Comparison of ENCODE assay signal across 20 mouse cellular contexts in genomic region chr8:70677451-70678080, GRCm38 (mm10). TPM values are rescaled to one million over a fixed set of nuclear protein-coding genes. Genes with fewer than 3 reads are reported as not detected.
DNase-seq lines count a peak whose midpoint lies in the region; ATAC-seq lines count a peak whose summit lies in the region.
"Had no signal": no experiment of that assay in that cellular context is flagged by ENCODE, and none has a peak within 500 bp of the region (broad histone marks: within the 10 kb centered on the region; RNA-seq: fewer than 3 reads in every experiment).

No protein-coding gene starts in this region.

- no peaks in the 10 kb centered on the region; the same call in 1 of the 2 replicates for H3K36me3 ChIP-seq in hindbrain, embryonic 16.5 days (ENCODE audit: control insufficient read depth, insufficient read depth, low read length)
- H3K36me3 ChIP-seq in hindbrain, embryonic 13.5 days: peaks cover 30% of the 10 kb centered on the region
- H3K36me3 ChIP-seq in liver, embryonic 16.5 days (ENCODE audit: control insufficient read depth, insufficient read depth): peaks cover 7% of the 10 kb centered on the region

- H3K9me3 ChIP-seq in hindbrain, embryonic 16.5 days (ENCODE audit: control insufficient read depth, low read length): no peaks in the 10 kb centered on the region
- no peaks in the 10 kb centered on the region for H3K9me3 ChIP-seq in hindbrain, embryonic 13.5 days
- H3K9me3 ChIP-seq in liver, embryonic 16.5 days (replicated peaks; ENCODE audit: control insufficient read depth, low read length): no peaks in the 10 kb centered on the region
- H3K9me3 ChIP-seq: forebrain, embryonic 10.5 days; limb, embryonic 15.5 days; neural tube, embryonic 13.5 days had no signal

- no peaks in the 10 kb centered on the region for H3K27me3 ChIP-seq in hindbrain, embryonic 16.5 days (replicated peaks; ENCODE audit: control insufficient read depth, insufficient read depth, low read length)
- H3K27me3 ChIP-seq in hindbrain, embryonic 13.5 days: no peaks in the 10 kb centered on the region
- no peaks in the 10 kb centered on the region for H3K27me3 ChIP-seq in liver, embryonic 16.5 days (ENCODE audit: control insufficient read depth, insufficient read depth, low read depth, low read length)
- H3K27me3 ChIP-seq: limb, embryonic 15.5 days; neural tube, embryonic 13.5 days had no signal

- H3K4me1 ChIP-seq in hindbrain, embryonic 16.5 days (ENCODE audit: control insufficient read depth, insufficient read depth, low read depth, low read length): peaks cover 12% of the 10 kb centered on the region
- peaks cover 16% of the 10 kb centered on the region for H3K4me1 ChIP-seq in hindbrain, embryonic 13.5 days (replicated peaks)
- H3K4me1 ChIP-seq in liver, embryonic 16.5 days (ENCODE audit: control insufficient read depth, low read depth, low read length): peaks cover 79% of the 10 kb centered on the region

- H3K27ac ChIP-seq in hindbrain, embryonic 16.5 days (ENCODE audit: low read depth, low read length): no peak overlapping the region
- no peak overlapping the region for H3K27ac ChIP-seq in hindbrain, embryonic 13.5 days
- H3K27ac ChIP-seq in liver, embryonic 16.5 days (ENCODE audit: low read length): peak overlapping the region; percentile 48
- H3K27ac ChIP-seq: forebrain, embryonic 10.5 days; limb, embryonic 15.5 days; neural tube, embryonic 13.5 days had no signal

- no peak overlapping the region for H3K4me3 ChIP-seq in hindbrain, embryonic 16.5 days (ENCODE audit: low read length)
- H3K4me3 ChIP-seq in hindbrain, embryonic 13.5 days: no peak overlapping the region
- H3K4me3 ChIP-seq in liver, embryonic 16.5 days (ENCODE audit: low read depth, low read length): peak overlapping the region; percentile 7; the same call in 1 of the 2 replicates
- H3K4me3 ChIP-seq: forebrain, embryonic 10.5 days; heart, adult 2 months; limb, embryonic 15.5 days; neural tube, embryonic 13.5 days had no signal

- H3K9ac ChIP-seq in hindbrain, embryonic 16.5 days (ENCODE audit: low read depth, low read length): 0 out of 2 replicates have a peak overlapping the region, but pooled peaks have one; percentile 3
- H3K9ac ChIP-seq in hindbrain, embryonic 13.5 days: no peak overlapping the region
- no peak overlapping the region for H3K9ac ChIP-seq in liver, embryonic 16.5 days (ENCODE audit: low read depth, low read length)
- H3K9ac ChIP-seq: limb, embryonic 15.5 days; neural tube, embryonic 13.5 days had no signal

- no peak overlapping the region for H3K4me2 ChIP-seq in hindbrain, embryonic 16.5 days (ENCODE audit: low read length)
- H3K4me2 ChIP-seq in hindbrain, embryonic 13.5 days: no peak overlapping the region
- peak overlapping the region; percentile 49 for H3K4me2 ChIP-seq in liver, embryonic 16.5 days (ENCODE audit: low read depth, low read length)
- H3K4me2 ChIP-seq: limb, embryonic 15.5 days; neural tube, embryonic 13.5 days had no signal

- DNase-seq in kidney, postnatal 14 days: peak; percentile 70
- no peak for DNase-seq in cerebellum, adult 18-20 months
- DNase-seq in lung, postnatal 36 days: no peak
- DNase-seq in thymus, postnatal 4 days: no peak
- DNase-seq: cerebellum, adult 2 months; heart, adult 2 months; heart, postnatal 14 days; thymus, adult 18-20 months had no signal

- WGBS in hindbrain, embryonic 16.5 days: 93% methylated on average over 15 of the region's 15 CpGs
- 89% methylated on average over 15 of the region's 15 CpGs for WGBS in hindbrain, embryonic 13.5 days
- 78% methylated on average over 15 of the region's 15 CpGs for WGBS in liver, embryonic 16.5 days (ENCODE audit: insufficient replicate concordance)

- ATAC-seq in hindbrain, embryonic 16.5 days: no peak
- no peak for ATAC-seq in hindbrain, embryonic 13.5 days (ENCODE audit: low FRiP score)
- ATAC-seq in erythroid progenitor cell, adult 5-6 weeks (replicated peaks; ENCODE audit: low FRiP score, poor library complexity, severe bottlenecking): peak; percentile 17; the same call in 1 of the 2 replicates
- ATAC-seq in liver, embryonic 16.5 days (ENCODE audit: low read depth): no peak
- ATAC-seq: CD4-positive, CD25-positive, alpha-beta regulatory T cell, adult 4 months; inflammation-experienced regulatory T-cells, adult 6 months; midbrain, embryonic 16.5 days had no signal

RNA-seq across cellular contexts. Expression of gene Lsm4, which starts 4.5 kb away (rescaled TPM):
- 168 and 169 TPM in 2 replicates for polyA plus RNA-seq in hindbrain, embryonic 16.5 days (2015; fragmentation: Nextera tagmentation; extraction: Ambion mirVana)
- 191 and 193 TPM in 2 replicates for polyA plus RNA-seq in hindbrain, embryonic 13.5 days (2015; fragmentation: Nextera tagmentation; extraction: Ambion mirVana)
- 86.5 and 93.1 TPM in 2 replicates for total RNA-seq in erythroid progenitor cell, adult 5-6 weeks (2015; ENCODE audit: low replicate concordance)
- total RNA-seq in erythroid progenitor cell, adult 5-6 weeks (2017; ENCODE audit: low replicate concordance): 38.4 and 57.6 TPM in 2 replicates
- polyA plus RNA-seq in liver, embryonic 16.5 days (2015; fragmentation: Nextera tagmentation; extraction: Ambion mirVana): 104 and 113 TPM in 2 replicates

RNA-seq across cellular contexts. Expression of gene Pgpep1, which starts 17.4 kb away (rescaled TPM):
- polyA plus RNA-seq in hindbrain, embryonic 16.5 days (2015; fragmentation: Nextera tagmentation; extraction: Ambion mirVana): 78.3 and 87.6 TPM in 2 replicates
- 103 and 105 TPM in 2 replicates for polyA plus RNA-seq in hindbrain, embryonic 13.5 days (2015; fragmentation: Nextera tagmentation; extraction: Ambion mirVana)
- total RNA-seq in erythroid progenitor cell, adult 5-6 weeks (2015; ENCODE audit: low replicate concordance): 0.36 and 6.3 TPM in 2 replicates
- under 0.01 and 3.0 TPM in 2 replicates for total RNA-seq in erythroid progenitor cell, adult 5-6 weeks (2017; ENCODE audit: low replicate concordance)
- polyA plus RNA-seq in liver, embryonic 16.5 days (2015; fragmentation: Nextera tagmentation; extraction: Ambion mirVana): 18.9 and 20.5 TPM in 2 replicates

RNA-seq across cellular contexts. Expression of gene Jund, which starts 21.2 kb away (rescaled TPM):
- 60.0 and 69.0 TPM in 2 replicates for polyA plus RNA-seq in hindbrain, embryonic 16.5 days (2015; fragmentation: Nextera tagmentation; extraction: Ambion mirVana)
- polyA plus RNA-seq in hindbrain, embryonic 13.5 days (2015; fragmentation: Nextera tagmentation; extraction: Ambion mirVana): 79.2 and 94.3 TPM in 2 replicates
- 26.7 and 36.0 TPM in 2 replicates for total RNA-seq in erythroid progenitor cell, adult 5-6 weeks (2015; ENCODE audit: low replicate concordance)
- total RNA-seq in erythroid progenitor cell, adult 5-6 weeks (2017; ENCODE audit: low replicate concordance): 21.1 and 32.0 TPM in 2 replicates
- 12.3 and 17.5 TPM in 2 replicates for polyA plus RNA-seq in liver, embryonic 16.5 days (2015; fragmentation: Nextera tagmentation; extraction: Ambion mirVana)

RNA-seq across cellular contexts. Expression of gene Iqcn, which starts 25.7 kb away (rescaled TPM):
- 0.10 TPM in 1 of 2 replicates, not detected in the other for polyA plus RNA-seq in hindbrain, embryonic 16.5 days (2015; fragmentation: Nextera tagmentation; extraction: Ambion mirVana)
- polyA plus RNA-seq in hindbrain, embryonic 13.5 days (2015; fragmentation: Nextera tagmentation; extraction: Ambion mirVana): 0.04 and 0.09 TPM in 2 replicates
- not detected in 2 replicates for total RNA-seq in erythroid progenitor cell, adult 5-6 weeks (2015; ENCODE audit: low replicate concordance)
- total RNA-seq in erythroid progenitor cell, adult 5-6 weeks (2017; ENCODE audit: low replicate concordance): not detected in 2 replicates
- polyA plus RNA-seq in liver, embryonic 16.5 days (2015; fragmentation: Nextera tagmentation; extraction: Ambion mirVana): 0.02 TPM in 1 of 2 replicates, not detected in the other
- total RNA-seq: heart, adult 2 months had no signal
- polyA plus RNA-seq: inflammation-experienced regulatory T-cells, adult 6 months; midbrain, embryonic 16.5 days had no signal

RNA-seq across cellular contexts. Expression of gene Gm3336, which starts 40.8 kb away (rescaled TPM):
- polyA plus RNA-seq in hindbrain, embryonic 16.5 days (2015; fragmentation: Nextera tagmentation; extraction: Ambion mirVana): 0.19 TPM in 1 of 2 replicates, not detected in the other
- not detected in 2 replicates for polyA plus RNA-seq in hindbrain, embryonic 13.5 days (2015; fragmentation: Nextera tagmentation; extraction: Ambion mirVana)
- total RNA-seq in erythroid progenitor cell, adult 5-6 weeks (2015; ENCODE audit: low replicate concordance): not detected in 2 replicates
- total RNA-seq in erythroid progenitor cell, adult 5-6 weeks (2017; ENCODE audit: low replicate concordance): not detected in 2 replicates
- polyA plus RNA-seq in liver, embryonic 16.5 days (2015; fragmentation: Nextera tagmentation; extraction: Ambion mirVana): 0.40 and 0.47 TPM in 2 replicates
- total RNA-seq: heart, adult 2 months; heart, postnatal 14 days; layer of hippocampus, adult 8-10 months; left cerebral cortex, postnatal 10 days had no signal
- polyA plus RNA-seq: CD4-positive, CD25-positive, alpha-beta regulatory T cell, adult 4 months; cerebellum, adult 2 months; forebrain, embryonic 10.5 days; heart, adult 2 months; limb, embryonic 15.5 days; midbrain, embryonic 16.5 days; neural tube, embryonic 13.5 days had no signal
